Mouse (Mus musculus) monocyte, adult 5-6 weeks (primary cell): ENCODE data around the gene Stk10. TPM values are rescaled to one million over a fixed set of nuclear protein-coding genes. Genes with fewer than 3 reads are reported as not detected.

Source experiments
- ATAC-seq: fragments of 153-309, 156-312 bp; replicated peaks from 2 replicates; pipeline ENCODE4 v1.8.0; 2017; ENCODE audit warnings: mild to moderate bottlenecking; ENCODE audit not compliant: low TSS enrichment, insufficient number of reproducible peaks, severe bottlenecking, poor library complexity, low FRiP score
- total RNA-seq: library from RNA; stranded (forward); fragments of 200-1000, 200-491, 200-594 nt; gene quantifications from 3 replicates; pipeline ENCODE4 v1.2.3, GENCODE M21; 2017

Stk10 gene
- total RNA-seq, 1 experiment from 2014 or later: 432 TPM

DNA sequence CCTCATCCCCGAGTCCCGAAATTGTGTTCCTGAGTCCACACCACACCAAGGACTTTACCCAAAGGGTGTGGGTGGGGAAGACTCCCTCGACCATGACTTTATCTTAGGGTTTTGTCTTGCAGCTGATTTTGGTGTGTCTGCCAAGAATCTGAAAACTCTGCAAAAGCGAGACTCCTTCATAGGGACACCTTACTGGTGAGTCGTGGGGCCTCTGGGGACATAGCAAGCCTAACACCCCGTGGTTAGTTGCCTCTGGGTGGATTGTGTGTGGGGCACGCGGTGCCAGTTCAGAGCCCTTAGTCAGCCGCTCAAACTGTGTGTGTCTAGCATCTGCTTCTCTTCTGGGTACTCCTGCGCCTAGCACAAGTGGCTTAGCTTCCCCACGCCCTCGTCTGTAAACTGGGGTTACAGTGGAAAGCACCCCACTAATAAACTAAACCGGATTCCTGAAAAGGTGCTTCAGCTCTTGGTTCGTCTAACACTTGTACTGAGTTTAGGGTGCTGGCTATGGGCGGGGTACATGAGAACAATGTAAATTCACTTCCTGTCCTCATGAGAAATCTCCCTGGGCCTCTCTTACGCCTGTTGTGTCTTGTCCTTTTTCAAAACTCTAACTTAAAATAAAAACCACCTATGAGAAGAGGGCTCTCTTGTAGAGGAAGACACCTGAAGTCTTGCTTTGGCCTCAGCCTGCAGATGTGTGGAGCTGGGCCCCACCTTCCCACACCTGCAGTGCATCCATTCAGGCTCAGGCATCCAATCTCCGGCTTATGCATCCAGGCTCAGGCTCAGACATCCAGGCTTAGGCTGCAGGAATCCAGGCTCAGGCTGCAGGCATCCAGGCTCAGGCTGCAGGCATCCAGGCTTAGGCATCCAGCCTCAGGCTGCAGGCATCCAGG is 54.3 kb downstream of the Stk10 start:
- ATAC-seq: 0 out of 2 replicates have a peak, but pooled peaks have one; percentile 4

DNA sequence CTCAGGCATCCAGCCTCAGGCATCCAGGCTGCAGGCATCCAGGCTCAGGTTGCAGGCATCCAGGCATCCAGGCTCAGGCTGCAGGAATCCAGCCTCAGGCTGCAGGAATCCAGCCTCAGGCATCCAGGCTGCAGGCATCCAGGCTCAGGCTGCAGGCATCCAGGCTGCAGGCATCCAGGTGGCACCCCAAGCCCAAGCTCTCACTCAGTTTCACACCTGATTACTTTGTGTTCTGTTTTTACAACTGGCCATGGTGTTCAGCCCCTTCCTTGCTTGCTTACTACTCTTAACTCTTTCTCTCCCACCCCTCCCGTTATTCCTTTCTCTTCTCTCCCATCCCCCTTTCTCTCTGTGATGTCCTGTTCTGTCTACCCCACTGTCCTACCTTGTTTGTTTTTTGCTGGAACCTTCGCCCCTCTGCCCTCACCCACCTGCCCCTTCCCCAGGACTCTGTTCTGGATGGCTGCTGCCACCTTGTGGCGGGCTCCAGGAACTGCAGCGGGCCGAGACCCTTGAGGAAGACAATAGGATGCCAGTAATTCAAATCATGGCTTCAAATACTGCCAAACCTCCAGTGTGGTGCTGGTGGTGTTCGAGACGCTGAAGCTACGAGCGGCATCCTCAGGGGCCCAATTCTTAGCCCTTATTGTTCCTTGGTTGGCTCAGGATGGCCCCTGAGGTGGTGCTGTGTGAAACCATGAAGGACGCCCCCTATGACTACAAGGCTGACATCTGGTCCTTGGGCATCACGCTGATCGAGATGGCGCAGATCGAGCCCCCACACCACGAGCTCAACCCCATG is 55.2 kb downstream of the Stk10 start:
- no peak for ATAC-seq

DNA sequence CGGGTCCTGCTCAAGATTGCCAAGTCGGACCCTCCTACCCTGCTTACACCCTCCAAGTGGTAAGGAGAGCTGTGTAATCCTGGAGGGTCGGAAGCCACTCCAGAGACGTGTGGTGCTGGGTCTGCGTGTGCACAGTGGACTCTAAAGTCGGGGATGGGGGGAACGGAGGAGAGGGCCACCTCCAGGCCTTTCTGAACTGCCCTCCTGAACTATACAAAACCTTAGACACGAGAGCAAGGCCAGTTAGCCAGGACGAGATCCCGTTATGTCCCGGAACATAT is 55.7 kb downstream of the Stk10 start:
- ATAC-seq: no peak

DNA sequence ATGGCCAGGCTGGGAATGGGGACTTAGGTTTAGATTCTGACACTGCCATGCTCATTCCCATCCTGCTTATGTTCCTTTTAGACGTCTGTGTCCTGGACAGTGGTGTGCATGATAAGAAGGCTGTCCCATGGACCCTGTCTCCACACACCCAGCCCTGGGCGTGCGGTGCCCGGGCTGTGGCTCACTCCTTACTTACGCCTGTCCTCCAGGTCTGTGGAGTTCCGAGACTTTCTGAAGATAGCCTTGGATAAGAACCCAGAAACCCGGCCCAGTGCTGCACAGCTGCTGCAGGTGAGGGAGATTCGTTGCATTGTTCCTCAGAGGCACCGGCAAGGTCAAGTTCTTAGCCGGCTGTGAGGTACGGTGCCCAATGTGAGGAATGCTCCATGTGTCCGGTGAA is 56.1 kb downstream of the Stk10 start:
- ATAC-seq: no peak

DNA sequence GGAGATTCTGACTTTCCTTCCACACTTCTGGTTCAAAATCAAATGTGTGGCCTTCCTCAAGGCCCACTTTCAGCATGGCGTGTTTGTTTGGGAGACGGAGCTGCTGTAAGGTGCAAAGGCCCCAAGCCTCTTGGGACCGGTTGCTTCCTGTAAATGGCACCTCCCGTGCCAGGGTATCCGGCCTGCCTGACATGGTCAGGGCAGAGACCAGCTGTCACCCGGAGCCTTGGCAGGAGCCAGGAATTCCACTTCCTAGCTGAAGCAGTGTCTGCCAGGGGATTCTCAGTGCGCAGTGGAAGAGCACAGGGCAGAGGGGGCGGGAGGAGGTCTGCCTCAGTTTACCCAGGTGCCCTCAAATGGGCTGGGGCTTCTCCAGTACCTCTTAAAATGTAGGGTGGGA is 56.7 kb downstream of the Stk10 start:
- no peak for ATAC-seq

DNA sequence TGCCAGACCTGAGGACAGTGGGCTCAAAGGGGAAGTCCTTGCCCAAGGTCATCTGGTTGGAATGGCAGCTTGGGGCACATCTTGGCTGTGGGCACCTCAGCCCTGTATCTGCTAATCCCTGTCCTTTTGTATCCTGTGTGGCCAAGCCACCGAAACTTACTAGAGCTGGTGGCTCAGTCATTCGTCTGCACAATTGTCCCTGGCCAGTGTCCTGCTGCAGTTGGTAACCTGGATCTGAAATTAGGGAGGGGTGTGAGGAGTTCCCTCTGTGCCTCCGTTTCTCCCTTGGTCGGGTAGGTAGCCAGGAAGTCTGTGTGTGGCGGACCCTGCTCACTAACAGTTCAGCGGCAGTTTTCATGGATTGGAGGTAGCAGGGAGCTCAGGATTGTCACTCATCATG is 57.1 kb downstream of the Stk10 start:
- no peak for ATAC-seq

DNA sequence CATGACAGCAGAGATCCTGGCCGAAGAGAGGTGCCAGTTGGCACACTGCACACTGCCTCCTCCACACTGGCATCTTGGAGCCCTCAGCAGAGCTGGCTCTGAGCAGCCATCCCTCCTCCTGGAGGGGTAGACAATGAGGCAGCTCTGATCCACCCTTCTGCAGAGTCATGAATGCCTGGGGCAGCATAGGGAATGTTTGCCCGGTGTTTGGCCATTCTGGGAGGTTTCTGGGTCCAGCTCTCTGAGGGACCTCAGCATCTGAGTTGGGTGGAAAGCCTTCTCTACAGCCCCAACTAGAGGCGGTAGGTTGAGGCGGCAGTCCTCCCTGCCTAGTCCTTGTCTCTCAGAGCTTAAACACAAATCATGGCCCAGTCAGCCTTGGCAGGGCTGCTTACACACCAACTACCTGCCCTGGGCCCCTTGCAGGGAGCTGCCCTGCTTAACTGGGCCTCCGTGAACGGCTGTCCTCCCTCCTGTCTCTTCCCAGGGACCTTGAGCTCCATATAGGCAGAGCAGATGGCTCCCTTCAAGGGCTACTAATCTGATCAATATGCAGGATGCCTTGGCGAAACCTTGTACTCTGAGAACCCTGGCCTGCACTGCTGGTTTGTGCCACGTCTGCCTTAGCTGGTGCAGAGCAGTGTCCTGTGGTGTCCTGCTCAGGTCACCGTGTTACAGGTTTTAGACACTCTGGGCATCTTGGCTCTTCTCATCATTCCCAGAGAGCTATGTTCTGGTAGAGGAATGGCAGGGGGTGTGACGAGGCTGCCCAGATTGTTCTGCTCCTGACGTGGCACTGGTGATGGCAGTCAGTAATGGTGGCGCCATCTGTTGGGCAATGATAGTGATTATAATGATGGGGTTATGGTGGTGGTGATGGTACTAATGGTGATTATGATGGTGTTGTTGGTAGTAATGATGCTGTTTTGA is 59.1 kb downstream of the Stk10 start:
- peak; percentile 14; the same call in 1 of the 2 replicates for ATAC-seq

DNA sequence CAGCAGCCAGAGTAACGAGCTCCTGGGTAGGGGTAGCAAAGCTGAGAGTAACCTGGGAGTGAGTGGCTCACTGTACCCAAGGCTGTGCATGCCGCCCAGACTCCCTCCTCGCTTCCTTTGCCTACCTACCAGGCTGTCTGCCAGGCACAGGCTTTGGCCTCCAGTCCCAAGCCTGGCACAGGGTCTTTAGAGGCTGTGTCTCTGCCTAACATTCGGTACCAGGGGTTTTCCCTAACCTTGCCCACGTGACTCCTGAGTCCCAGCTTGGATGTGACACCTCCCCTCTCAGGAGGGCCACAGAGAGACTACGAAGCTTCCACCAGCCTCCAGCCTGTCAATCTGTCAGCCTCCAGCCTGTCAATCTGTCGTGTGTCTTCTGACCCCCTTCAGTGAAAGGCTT is 60.0 kb downstream of the Stk10 start:
- no peak for ATAC-seq

DNA sequence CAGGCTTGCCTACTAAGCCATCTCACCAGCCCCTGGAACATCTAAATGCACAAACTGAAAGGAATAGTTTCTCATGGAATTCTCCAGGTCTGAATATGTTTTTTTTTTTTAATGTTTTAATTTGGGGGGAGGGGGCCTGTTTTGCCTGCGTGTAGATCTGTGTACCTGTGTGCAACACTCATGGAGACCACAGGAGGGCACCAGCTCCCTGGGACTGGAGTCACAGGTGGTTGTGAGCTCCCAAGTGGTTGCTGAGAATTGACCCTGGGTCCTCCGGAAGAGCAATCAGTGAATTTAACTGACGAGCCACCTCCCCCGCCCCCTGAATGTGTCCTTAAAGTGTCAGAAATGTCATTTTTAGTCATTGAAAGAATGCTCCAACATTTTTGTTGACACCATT is 61.0 kb downstream of the Stk10 start:
- no peak for ATAC-seq

DNA sequence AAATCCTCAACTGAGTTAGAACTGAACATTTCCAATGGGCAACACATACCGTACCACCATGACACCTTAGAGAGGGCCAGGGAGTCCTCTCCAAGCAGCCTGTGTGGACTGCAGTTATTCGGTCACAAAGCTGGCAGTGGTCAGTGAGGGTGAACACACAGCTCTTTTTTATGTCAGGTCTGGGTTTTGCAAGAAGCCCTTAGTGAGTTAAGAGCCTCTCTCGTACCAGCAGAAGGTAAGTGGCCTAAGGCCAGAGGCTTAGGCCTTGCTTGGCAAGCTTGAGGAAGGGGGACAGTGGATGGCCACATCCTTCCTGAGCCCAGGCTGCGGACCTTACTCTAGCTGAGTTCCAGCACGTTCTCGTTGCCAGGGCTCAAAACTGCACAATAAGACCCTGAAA is 67.3 kb downstream of the Stk10 start:
- ATAC-seq: no peak

DNA sequence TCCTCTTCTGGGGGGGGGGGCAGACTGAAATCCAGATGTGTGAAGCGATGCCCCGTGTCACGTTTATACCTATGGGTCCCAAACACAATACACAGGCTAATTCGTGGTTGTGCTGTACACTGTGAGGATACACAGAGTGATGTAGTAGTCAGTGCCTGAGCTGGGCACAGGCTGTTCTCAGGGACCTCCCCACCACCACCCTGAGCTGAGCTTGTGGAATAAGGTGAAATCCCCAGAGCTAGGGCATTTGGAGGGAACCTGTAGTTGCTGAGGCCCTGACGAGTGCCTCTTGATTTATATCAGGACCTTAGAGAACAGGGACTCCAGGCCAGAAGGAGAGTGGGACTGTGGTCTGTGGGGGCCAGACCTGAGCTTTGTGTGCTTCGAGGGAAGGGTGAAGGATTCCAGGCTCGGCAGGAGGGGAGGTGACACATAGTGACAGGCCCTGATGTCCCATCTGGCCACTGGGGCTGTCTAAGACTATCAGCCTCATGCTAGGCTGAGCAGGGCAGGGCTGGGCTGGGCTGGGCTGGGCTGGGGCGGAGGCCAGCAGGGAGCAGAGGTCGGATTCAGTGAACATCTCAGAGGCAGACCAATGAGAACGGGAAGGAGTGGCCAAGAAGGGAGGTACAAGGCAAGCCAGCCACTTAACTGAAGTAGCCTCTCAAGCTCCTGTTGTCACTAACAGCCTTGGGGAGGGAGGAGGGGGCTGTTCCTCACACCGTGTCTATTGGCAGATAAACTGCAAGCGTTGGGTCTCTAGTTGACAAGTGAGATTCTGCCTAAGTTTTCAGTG is 68.6 kb downstream of the Stk10 start:
- no peak for ATAC-seq

DNA sequence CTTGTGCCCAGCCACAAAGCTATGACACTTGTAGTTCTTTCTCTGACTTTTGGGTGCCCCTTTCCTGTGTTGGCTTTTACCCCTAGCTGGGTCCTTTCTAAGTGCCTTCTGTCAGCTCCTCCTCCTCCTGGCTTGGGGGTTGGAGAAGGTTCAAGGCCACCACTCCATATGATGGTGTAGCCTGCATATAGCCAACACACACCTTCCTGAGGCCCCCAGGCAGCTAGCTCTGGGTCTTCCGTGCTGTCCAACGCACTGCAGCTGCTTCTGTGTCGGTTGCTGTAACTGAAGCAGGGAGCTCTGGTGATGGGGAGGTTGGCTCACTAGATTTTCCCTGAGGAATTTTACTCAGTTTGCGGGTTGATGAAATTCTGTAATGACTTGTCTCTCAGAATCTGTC is 71.6 kb downstream of the Stk10 start:
- ATAC-seq: no peak

DNA sequence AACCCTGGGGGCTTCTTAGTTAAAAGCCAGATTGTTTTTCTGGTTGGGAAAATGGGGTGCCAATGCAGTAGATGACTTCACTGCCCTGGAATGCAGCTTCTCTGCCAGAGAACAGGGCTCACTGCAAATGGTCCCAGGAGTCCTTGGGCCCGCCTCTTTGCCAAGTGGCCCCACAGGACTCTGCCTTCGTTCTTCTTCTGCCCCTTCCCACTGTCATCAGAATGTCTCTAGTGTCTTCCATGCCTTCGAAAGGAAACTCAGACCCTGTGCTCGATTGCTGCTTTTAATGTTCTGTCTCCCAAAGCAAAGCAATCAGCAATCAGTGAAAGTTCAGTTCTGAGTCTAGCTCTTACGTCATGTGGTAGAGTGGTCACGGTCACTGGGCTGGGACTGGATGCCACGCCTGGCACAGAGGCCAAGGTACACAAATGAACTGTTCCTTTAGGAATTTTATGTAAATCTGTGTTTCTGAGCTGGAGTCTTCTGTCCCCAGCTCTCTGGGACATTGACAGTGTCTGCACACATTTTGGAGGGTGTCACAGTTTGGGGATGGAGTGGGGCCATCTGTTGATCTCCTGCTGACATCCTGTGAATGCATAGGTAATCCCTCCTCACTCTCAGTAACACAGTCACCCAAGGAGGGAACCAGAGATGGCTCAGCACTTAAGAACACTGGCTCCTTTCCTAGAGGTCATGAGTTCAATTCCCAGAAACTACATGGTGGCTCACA is 72.2 kb downstream of the Stk10 start:
- ATAC-seq: no peak

DNA sequence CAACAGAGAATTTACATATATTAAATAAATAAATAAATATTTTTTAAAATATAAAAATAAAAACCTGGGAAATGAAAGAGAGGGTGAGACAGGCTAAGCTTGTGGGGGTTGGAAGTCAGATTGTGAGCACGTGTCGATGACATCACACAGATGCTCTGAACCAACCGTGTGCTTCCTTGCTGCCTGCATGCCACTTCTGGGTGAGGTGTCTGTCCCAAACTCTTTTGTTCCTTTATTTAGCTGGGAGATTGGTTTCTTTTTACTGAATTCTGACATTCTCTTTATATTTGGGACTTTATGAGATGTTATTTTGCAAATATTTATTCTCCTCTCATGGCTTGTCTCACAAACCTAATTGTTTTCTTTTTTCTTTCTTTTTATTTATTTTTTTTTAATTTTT is 72.8 kb downstream of the Stk10 start:
- no peak for ATAC-seq

DNA sequence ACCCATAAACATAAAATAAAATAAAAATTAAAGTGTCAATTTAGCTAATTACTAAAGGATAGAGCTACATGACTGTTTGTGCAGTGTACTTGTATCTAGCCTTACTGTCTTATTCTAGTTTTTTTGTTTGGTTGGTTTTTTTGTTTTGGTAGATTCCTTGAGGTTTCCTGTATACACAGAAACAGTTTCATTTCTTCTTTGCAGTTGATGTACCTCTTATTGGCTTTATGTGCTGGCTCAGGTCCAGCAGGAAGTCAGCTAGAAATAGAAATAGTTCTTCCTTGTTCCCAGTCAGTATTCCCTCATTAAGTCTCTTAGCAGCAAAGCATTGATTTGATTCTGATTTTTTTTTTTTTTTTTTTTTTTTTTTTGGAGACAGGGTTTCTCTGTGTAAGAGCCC is 74.2 kb downstream of the Stk10 start:
- no peak for ATAC-seq

DNA sequence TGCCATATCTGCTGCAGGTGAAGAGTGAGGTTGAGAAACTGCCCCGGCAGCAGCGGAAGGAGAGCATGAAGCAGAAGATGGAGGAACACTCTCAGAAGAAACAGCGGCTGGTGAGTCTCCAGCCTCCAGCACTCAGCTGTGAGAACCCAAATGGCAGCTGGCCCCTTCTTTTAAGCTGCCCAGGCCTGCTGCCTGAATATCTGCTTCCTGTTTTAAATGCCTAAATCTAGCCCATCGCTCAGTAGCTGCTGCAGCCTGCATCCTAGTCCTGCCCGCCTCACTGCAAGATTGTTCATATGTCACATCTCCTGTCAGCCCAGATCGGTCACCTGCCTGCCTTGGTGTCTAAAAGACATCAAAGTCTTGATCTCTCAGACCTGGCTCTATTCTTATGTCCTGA is 77.5 kb downstream of the Stk10 start:
- ATAC-seq: no peak

DNA sequence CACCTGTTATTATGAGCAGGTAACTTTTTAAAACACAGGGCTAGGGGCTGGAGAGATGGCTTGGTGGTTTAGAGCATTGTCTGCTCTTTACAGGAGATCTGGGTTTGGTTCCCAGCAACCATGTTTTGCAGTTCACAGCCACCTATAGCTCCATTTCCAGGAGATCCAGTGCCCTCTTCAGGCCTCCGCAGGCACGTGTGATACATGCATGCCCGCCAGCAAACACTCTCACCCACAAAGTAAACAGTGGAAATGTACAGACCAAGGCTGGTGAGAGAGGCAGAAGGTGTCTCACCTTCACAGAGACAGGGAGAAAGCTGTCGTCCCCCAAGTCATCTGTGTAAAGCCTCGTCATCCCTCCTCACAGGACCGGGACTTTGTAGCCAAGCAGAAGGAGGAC is 79.2 kb downstream of the Stk10 start:
- ATAC-seq: no peak

DNA sequence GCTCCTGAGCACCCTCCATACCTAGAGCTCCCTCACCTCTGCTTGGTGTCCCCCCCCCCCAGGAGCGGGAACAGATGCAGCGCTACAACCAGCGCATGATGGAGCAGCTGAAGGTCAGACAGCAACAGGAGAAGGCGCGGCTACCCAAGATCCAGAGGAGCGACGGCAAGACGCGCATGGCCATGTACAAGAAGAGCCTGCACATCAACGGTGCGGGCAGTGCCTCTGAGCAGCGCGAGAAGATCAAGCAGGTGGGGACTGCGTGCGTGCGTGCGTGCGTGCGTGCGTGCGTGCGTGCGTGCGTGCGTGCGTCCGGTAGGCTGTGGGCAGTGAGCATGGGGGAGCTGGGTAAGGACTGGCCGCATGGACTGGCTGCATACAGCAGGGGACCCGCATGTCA is 81.4 kb downstream of the Stk10 start:
- ATAC-seq: no peak
